Mouse (Mus musculus) heart, postnatal 0 days (tissue): ENCODE results near the gene Greb1. TPM values are rescaled to one million over a fixed set of nuclear protein-coding genes. Genes with fewer than 3 reads are reported as not detected.

Source experiments
- ATAC-seq: fragments of 200-750 bp; cut with Nextera tagmentation; 2 replicates; pipeline ENCODE4 v1.8.0; 2017; ENCODE audit warnings: low read depth, moderate number of reproducible peaks, moderate library complexity; ENCODE audit not compliant: insufficient read depth
- DNase-seq: peaks from one replicate; pipeline ENCODE4 v3.0.0-alpha.2; 2016; ENCODE audit warnings: low spot score
- H3K27ac ChIP-seq: fragments of 300-500 bp; sonication (generic); 2 replicates; pipeline ENCODE4 v1.5.1; 2014; ENCODE audit warnings: low read depth, mild to moderate bottlenecking
- H3K27me3 ChIP-seq: fragments of 300-500 bp; sonication (generic); 2 replicates; pipeline ENCODE4 v1.6.1; 2014; ENCODE audit warnings: low read length, mixed read lengths; ENCODE audit not compliant: control insufficient read depth, insufficient read depth
- H3K36me3 ChIP-seq: fragments of 300-500 bp; sonication (generic); replicated peaks from 2 replicates; pipeline ENCODE4 v1.6.1; 2014; ENCODE audit warnings: low read length, mixed read lengths; ENCODE audit not compliant: control insufficient read depth, insufficient read depth
- H3K4me1 ChIP-seq: fragments of 300-500 bp; sonication (generic); 2 replicates; pipeline ENCODE4 v1.6.1; 2014; ENCODE audit warnings: antibody characterized with exemption; ENCODE audit not compliant: control insufficient read depth, insufficient read depth
- H3K4me2 ChIP-seq: fragments of 300-500 bp; sonication (generic); 2 replicates; pipeline ENCODE4 v1.6.1; 2014; ENCODE audit warnings: low read depth, mild to moderate bottlenecking, low read length, moderate library complexity
- H3K4me3 ChIP-seq: fragments of 300-500 bp; sonication (generic); 2 replicates; pipeline ENCODE4 v1.5.1; 2014; ENCODE audit warnings: low read depth, low read length
- H3K9ac ChIP-seq: fragments of 300-500 bp; sonication (generic); replicated peaks from 2 replicates; pipeline ENCODE4 v1.6.1; 2014; ENCODE audit warnings: low read depth, low read length, mixed read lengths
- H3K9me3 ChIP-seq: fragments of 300-500 bp; sonication (generic); replicated peaks from 2 replicates; pipeline ENCODE4 v1.6.1; 2016; ENCODE audit warnings: low read length; ENCODE audit not compliant: control insufficient read depth
- CTCF ChIP-seq: IDR thresholded peaks from 2 replicates; pipeline ENCODE4 v1.5.1; 2016; ENCODE audit warnings: antibody characterized with exemption, control low read depth, low read depth
- EP300 ChIP-seq: IDR thresholded peaks from 2 replicates; pipeline ENCODE4 v1.6.1; 2016; ENCODE audit warnings: antibody characterized with exemption, low read depth
- WGBS: fragments of 180-500 bp; shearing (Covaris S2); extraction: QIAGEN DNeasy Blood & Tissue Kit; methylation state at CpG from one replicate; pipeline ENCODE4 v1.1.7; 2014; 5-methylcytosine and 5-hydroxymethylcytosine counted together
- polyA plus RNA-seq: library from polyadenylated mRNA; unstranded; fragments of >200 nt; fragmentation: Nextera tagmentation; extraction: Ambion mirVana; gene quantifications from 2 replicates; pipeline ENCODE4 v1.2.1, GENCODE M21; 2015
- total RNA-seq: library from RNA; depleted of rRNA; stranded (reverse); fragments of >200 nt; gene quantifications from 2 replicates; pipeline ENCODE4 v1.2.3, GENCODE M21; 2014; ENCODE audit warnings: low replicate concordance

Gene Greb1
- total and polyA plus RNA-seq, 2 experiments from 2014 or later: 0.11 to 0.15 TPM

- Histone ChIP-seq H3K27ac (no peak overlapping the region), H3K4me1 (peaks cover 6% of the 10 kb centered on the region; the same call in 1 of the 2 replicates), H3K9ac (no peak overlapping the region), H3K4me2 (no peak overlapping the region), H3K36me3 (no peaks in the 10 kb centered on the region), H3K4me3 (no peak overlapping the region), H3K27me3 (peaks cover 46% of the 10 kb centered on the region), H3K9me3 (no peaks in the 10 kb centered on the region)
- ATAC-seq (no peak), DNase-seq (no peak)
- 71% methylated on average over 5 of the region's 5 CpGs for whole genome bisulfite sequencing
- TF ChIP-seq CTCF (no peak), EP300 (no peak)
These were observed 3.3 kb upstream of the Greb1 start for GRCm38 (mm10) chr12:16803956-16804430.

GRCm38 (mm10) chr12:16803237-16803955 lies 2.7 kb upstream of the Greb1 start:
- 56% methylated on average over 5 of the region's 5 CpGs for WGBS
- ATAC-seq: no peak
- no peaks in the 10 kb centered on the region for H3K9me3 ChIP-seq
- H3K36me3 ChIP-seq: no peaks in the 10 kb centered on the region
- no peak for DNase-seq
- H3K4me1 ChIP-seq: peaks cover 6% of the 10 kb centered on the region; the same call in 1 of the 2 replicates
- TF ChIP-seq CTCF (no peak), EP300 (no peak)
- H3K9ac ChIP-seq: no peak overlapping the region
- no peak overlapping the region for H3K4me3 ChIP-seq
- H3K27me3 ChIP-seq: peaks cover 46% of the 10 kb centered on the region
- H3K27ac ChIP-seq: no peak overlapping the region
- no peak overlapping the region for H3K4me2 ChIP-seq

- DNase-seq: no peak
- 5% methylated on average over 11 of the region's 12 CpGs for WGBS
- ATAC-seq: peak; percentile 19; the same call in 1 of the 2 replicates
- peak overlapping the region; percentile 20; the same call in 1 of the 2 replicates for H3K9ac ChIP-seq
- H3K4me3 ChIP-seq: peak overlapping the region; percentile 53
- H3K9me3 ChIP-seq: no peaks in the 10 kb centered on the region
- peak overlapping the region; percentile 93 for H3K4me2 ChIP-seq
- TF ChIP-seq EP300: no peak
- no peak for TF ChIP-seq CTCF
- peaks cover 6% of the 10 kb centered on the region; the same call in 1 of the 2 replicates for H3K4me1 ChIP-seq
- H3K36me3 ChIP-seq: no peaks in the 10 kb centered on the region
- peaks cover 34% of the 10 kb centered on the region for H3K27me3 ChIP-seq
- H3K27ac ChIP-seq: no peak overlapping the region
These were observed 251 bp upstream of the Greb1 start for GRCm38 (mm10) chr12:16800959-16801315.

GRCm38 (mm10) chr12:16799928-16800258 lies 793 bp downstream of the Greb1 start:
- peaks cover 6% of the 10 kb centered on the region; the same call in 1 of the 2 replicates for H3K4me1 ChIP-seq
- peak overlapping the region; percentile 93 for H3K4me2 ChIP-seq
- peaks cover 32% of the 10 kb centered on the region for H3K27me3 ChIP-seq
- H3K36me3 ChIP-seq: no peaks in the 10 kb centered on the region
- no peak for TF ChIP-seq EP300
- no peak for TF ChIP-seq CTCF
- no peak for DNase-seq
- H3K9me3 ChIP-seq: no peaks in the 10 kb centered on the region
- no peak for ATAC-seq
- H3K4me3 ChIP-seq: no peak overlapping the region
- no peak overlapping the region for H3K9ac ChIP-seq
- H3K27ac ChIP-seq: no peak overlapping the region
- 32% methylated on average over 6 of the region's 6 CpGs for WGBS

GRCm38 (mm10) chr12:16798894-16799293 lies 1.8 kb downstream of the Greb1 start:
- Histone ChIP-seq H3K4me1 (peaks cover 6% of the 10 kb centered on the region; the same call in 1 of the 2 replicates), H3K36me3 (no peaks in the 10 kb centered on the region), H3K4me2 (no peak overlapping the region), H3K27me3 (peaks cover 31% of the 10 kb centered on the region), H3K4me3 (no peak overlapping the region), H3K9ac (no peak overlapping the region), H3K27ac (no peak overlapping the region), H3K9me3 (no peaks in the 10 kb centered on the region)
- WGBS: 71% methylated on average over 3 of the region's 3 CpGs
- ATAC-seq: no peak
- no peak for TF ChIP-seq CTCF
- TF ChIP-seq EP300: no peak
- DNase-seq: no peak
